Mouse (Mus musculus): ENCODE data around the gene Tmem41b.
"Not testable (repeated sequence)": the region's sequence is repeated elsewhere in the genome, so short reads cannot be mapped to it uniquely, and the experiment has no call there.

Gene Tmem41b

DNA sequence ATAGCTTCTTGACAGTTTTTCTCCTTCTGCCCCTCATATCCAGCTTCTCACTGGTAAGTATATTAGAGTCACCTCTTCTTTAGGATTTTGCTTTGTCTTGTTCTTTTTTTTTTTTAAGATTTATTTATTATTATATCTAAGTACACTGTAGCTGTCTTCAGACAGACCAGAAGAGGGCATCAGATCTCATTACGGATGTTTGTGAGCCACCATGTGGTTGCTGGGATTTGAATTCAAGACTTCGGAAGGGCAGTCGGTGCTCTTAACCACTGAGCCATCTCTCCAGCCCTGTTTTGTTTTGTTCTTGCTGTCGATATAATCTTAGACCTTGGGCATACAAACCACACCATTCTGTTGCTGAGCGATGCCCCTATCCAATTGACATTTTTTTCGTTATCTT is at the start of gene Tmem41b:
Gene Tmem41b, minus strand, starts transcription at position 155 of the 400 bp plus-strand sequence.
- DNase-seq: peak; percentile 11 to 14

DNA sequence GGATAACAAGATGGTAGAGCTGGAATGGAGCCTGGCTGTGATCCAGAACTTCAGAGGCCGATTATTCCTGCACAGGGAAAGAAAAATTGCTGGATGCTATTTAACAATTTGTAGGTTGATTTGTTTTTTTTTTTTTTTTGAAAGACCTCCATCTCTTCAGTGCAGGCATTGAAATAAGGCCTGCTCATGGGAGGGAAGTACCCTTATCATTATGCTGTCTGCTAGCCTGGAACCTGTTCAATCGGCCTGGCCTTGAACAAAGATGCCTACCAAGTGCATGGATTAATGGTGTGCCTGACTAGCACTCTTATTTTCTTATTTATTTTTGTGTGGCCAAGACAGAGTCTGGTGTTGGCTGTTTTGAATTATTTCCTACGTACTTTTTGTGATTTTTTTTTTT is 43.6 kb upstream of the Tmem41b start:
- no peak for DNase-seq

DNA sequence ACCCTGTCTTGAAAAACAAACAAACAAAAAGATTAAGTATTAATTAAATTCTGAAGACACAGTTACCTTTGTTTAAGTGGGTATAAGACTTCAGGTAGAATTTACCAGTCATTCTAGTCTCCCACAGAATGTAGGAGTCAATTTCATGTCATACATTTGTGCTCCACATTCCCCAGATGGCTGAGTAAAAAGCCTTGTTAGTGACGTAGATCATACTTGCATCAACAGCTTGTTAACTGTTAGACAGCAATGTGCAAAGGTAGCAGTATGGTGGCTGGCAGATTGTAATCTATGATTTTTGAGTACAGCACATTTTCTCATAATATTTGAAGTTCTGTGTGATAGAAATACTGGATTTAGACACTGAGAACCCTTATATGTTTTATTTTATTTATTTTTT is 42.1 kb upstream of the Tmem41b start:
- DNase-seq: no peak

DNA sequence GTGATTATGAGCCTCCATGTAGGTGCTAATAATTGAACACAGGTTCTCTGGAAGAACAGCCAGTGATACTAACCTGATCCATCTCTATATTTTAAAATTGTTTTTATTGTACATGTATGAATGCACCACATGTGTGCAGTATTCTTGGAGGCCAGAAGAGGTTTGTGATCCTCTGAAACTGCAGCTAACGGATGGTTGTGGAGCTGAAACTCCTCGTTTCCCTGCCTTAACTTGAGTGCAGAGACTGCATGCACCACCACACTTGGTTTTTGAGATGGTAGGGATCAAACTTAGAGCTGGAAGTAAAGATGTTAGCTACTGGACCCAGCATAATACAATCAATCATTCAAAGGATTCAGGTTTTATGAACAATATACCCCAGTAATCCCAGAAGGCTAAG is 39.9 kb upstream of the Tmem41b start:
- no peak for DNase-seq

DNA sequence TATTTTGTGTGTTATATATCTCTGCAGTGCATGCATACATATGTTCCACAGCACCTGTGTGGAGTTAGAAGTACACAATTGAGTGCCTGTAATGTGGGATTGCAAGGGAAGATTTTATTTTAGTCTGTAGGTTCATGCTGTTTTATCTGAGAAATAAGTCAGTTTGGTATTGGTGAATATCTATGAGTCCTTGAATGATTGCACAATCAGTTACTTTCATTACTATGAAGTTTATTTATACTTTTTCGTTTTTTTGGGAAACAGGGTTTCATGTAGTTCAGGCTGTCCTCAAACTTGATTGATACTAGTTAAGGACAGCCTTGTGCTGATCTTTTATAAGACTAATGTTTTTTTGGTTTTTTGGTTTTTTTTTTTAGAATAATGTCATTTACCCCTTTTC is 36.8 kb upstream of the Tmem41b start:
- no peak for DNase-seq

DNA sequence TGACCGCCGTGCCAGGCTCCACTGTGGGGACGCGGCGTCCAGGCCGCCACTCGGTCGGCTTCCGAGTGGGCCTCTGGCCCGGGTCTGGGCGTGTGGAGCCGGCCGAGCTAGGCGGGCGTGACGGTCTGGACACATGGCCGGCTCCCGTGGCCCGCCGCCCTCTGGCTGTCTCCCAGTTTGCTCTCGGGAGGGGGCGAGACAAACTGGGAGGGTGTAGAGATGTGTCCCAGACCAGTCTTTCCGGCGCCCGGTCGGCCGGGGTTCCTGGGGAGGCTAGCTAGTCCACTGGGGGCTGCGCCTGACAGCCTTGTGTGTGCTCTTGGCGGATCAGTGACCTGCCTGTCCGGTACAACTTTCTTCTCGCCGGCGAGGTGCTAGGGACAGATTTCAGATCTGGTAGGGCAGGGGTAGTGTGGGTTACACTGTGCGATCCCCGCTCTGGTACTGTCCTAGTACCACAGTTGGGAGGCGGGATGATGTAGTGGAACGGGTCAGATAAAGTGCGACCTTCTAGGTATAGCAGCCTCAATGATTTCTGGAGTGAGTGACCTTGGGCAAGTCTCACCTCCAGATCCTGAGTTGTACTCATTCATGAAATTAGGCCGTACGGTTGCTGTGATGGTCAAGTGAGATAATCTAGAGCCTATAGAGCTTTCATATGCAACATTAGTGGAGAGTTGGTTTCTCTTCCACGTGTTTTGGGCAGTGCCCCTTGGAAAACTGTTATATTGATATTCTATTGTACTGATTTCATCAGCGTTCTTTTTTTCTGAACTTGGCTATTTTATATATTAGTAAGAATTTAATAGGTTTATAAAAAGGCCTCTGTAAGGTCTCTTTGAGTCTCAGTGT is 32.1 kb upstream of the Tmem41b start:
- peak; percentile 72 to 83 for DNase-seq

DNA sequence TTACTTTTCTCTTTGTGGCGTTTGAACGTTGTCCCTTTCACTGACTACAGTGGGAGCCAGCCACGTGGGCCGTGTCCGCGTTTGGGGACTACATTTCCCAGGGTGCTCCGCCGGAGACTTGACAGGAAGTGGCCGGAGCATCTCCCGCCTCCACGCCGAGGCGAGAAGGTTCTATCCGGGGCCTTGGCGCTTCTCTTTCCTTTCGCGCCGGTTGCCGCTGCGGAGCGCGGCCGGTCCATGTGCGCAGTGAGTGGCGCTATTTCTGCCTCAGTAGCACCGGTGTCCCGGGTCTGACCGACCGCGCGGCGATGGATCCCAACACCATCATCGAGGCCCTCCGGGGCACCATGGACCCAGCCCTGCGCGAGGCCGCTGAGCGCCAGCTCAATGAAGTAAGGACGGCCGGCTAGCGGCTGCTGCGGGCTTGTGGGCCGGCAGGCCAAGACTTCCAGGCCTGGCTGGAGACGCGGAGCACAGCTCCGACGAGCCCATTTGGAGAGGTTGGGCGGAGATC is 31.4 kb upstream of the Tmem41b start, which contains the start of gene Ipo7:
Gene Ipo7, plus strand, starts transcription at position 158 of the 514 bp plus-strand sequence.
- peak; percentile 95 to 96 for DNase-seq

DNA sequence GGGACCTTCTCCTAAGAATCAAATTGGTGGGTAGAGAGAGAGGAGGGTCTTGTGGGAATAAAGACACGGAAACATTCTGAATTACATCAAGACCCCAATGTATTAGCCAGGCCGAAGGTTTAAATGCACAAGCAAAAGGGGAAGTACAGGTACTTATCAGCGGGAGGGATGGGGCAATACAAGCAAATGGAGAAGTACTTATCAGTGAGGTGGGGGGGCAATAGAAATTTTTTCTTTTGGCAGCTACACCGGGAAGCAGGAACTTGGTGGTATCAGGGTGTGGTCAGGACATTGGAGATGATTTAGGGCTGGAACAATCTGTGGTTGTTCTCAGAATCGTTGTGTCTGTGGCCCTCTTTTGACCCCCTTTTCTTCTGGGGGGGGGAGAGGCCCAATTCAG is 27.5 kb upstream of the Tmem41b start:
- DNase-seq: no peak

DNA sequence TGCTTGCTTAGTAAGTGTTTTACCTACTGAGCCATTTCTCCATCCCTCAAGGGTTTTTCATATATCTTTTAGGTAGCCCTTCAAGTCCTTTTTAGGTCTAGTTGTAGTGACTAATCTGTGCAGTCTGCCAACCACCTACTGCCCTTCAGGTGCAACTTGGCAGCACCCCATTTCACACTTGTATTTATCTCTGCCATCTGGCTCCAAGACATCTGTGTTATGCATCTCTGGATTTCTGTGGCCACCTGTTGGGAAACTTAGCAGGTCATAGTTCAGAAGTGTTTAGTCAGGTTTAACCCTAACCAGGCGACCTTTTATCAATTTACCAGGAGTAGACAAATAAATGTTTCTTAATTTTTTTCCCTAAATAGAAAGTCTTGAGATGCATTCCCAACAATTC is 24.7 kb upstream of the Tmem41b start:
- no peak for DNase-seq

DNA sequence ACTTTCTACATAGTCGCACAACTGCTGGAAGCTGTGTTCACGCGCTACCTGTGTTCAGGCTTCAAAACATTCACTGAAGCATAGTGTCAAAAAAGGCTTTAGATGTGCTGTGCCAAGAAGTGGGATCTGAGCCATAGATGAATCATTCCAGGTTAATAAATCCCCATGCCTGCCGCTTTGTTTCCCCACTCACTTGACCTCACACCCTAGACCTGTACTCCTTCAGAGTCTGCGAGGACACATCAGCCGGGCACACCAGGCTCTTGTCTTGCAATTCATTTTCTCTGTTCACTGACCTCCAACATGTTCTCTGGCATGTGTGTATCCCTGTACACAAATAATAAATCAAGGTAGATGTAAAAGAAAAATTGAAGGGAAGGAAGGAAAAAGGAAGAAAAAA is 22.4 kb upstream of the Tmem41b start:
- DNase-seq: no peak

DNA sequence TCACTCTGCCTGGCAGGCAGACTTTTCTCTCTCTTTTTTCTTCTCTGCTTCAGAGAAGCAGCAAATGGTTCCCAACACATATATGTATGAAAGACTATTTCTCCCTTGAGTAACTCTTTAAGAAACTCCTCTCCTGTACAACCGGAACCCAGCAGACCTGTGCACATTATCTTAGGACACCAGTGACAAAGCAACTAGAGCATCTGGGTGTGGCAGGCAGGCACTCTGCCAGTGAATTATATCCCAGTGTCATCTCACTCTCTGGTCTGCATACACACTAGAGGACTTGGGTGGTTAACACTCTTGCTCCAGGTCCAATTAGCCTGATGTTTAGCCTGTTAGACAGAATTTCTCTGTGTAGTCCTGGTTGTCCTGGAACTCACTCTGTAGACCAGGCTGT is 21.8 kb upstream of the Tmem41b start:
- no peak for DNase-seq

DNA sequence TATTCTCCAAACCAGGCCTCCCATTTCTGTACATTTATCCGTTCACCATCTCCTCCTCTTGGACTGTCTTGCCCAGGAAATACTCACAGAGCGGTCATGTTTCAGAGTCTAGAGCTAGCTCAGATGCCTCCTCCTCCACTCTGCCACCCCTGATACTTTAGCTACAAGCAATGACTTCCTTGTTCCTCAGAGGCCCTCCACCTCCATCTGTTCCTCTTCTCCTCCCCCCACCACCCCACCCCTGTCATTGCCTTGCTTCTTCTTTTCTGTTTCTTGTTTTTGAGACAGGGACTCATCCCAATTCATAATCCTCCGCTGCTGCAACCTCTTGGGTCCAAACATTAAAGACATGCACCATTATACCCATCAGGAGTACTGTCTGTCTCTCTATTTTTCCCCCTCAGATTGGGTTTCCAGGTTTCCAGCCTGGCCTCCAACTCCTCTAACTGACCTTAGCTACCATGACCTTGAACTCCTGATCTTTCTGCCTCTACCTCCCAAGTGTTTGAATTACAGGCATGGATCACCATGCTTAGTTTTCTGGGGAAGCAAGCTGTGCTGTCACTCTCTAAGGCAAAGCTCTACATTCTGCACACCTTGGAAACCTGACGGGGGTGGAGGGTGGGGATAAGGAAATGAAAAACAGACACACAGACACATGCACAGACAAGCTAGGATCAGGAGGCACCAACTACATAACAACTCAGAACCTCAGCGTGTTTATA is 19.9 kb upstream of the Tmem41b start:
- DNase-seq: no peak

DNA sequence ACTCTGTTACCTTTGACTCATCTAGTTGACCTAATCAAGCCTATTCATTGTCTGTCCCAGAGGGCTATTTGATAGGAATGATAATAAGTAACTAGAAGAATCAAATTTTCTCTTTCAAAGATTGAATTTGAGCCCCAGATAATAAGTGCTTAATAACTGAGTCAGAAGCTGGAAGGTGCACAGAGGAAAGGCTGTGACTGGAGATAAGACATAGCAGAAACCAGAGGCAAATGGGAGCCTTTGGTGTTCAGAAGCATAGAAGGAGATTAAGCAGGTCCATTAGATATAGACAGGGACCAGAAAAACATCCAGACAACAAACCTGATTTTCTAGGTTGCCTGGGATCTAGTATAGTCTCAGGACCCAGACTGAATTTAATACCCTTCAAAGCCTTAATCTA is 19.2 kb upstream of the Tmem41b start:
- no peak for DNase-seq

DNA sequence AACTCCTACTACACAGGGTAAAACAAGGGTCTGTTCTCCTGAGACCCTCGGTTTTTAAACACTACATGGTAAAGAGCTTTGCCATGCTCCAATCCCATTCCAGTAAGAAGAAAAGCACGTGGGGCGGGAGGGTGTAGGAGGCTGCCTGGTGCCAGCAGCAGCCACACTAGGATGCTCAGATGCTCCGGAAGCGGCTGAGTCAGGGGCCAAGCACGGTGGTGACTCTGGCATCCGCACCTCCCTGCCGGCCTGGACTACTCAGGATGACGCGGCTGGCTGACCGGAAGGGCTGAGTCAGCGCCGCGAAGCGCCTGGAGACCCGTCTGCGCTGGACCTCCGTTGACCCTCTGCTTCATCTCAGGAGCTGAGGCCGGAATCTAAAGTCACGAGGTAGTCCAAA is 16.2 kb upstream of the Tmem41b start:
- DNase-seq: peak; percentile 72 to 84

DNA sequence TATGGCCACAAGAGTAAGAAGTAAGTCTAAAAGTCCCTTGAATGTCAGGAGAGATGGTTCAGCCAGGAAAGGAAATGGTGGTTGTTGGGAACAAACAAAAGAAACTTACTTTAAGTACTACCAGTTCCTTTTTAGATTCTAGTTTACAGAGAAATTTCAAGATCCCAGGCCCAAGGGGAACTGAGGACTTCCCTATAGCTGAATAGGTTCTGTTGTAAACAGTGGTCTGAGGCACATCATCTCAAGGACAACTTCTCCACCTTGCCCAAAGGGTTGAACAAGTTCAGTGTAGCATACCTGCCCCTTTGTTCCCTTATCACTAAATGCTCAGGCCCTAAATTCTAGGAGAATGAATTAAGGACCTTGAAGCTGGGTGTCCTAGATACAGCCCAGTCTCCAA is 15.4 kb upstream of the Tmem41b start:
- DNase-seq: no peak

DNA sequence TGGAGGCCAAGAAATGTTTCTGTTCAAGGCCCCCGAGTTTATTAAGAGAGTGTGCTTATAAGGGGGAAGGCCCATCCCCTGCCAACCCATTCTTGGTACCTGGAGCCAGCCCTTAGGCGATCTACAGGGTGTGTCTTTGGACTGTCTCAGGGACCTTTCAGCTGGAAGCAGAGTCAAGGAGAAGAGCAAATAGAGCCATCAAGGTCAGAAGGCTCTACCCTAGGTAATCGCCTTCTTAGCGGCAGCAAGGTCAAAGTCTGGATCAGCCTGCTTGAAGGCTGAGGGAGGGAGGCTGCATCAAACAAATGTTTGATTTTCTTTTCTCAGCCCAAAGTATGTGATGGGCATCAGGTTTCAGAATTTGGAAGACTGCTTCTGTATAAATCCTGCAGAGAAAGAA is 11.7 kb upstream of the Tmem41b start:
- DNase-seq: no peak

DNA sequence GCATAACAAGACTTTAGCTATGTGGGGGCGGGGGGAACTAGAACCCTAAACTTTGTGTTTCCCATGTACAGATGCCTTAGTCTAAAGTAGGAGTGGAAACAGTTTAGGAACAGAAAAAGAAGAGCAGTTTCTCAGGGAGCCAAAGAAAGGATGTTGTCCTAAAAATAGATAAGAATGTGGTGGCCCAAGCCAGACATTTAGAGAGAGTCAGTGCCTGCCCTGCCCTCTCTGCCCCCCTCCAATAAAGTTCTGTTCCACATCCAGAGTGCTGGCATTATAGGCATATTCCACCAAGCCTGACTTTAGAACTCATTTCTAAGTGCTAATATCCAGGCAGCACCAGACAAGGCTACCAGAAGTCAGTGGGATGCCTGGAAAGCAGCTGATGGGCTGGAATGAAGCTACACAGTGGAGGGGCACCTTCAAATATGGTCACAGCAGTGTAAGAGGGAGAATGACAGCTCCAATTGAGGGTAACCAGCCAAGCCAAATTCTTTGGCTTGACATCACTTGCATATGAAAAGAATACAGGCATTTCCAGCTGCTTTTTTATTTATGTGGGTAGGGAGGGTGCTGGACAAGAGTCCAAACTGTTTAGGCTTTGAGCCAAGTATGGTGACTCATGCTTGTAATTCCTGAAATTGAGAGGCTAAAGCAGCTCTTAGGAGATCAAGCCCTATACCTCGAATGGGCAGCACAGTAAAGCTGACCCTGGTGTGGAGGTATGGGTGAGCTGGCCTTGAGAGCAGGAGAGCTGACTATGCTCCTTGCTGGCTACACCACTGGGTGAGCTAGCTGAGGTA is 6.6 kb upstream of the Tmem41b start:
- DNase-seq: peak; percentile 9 to 29

DNA sequence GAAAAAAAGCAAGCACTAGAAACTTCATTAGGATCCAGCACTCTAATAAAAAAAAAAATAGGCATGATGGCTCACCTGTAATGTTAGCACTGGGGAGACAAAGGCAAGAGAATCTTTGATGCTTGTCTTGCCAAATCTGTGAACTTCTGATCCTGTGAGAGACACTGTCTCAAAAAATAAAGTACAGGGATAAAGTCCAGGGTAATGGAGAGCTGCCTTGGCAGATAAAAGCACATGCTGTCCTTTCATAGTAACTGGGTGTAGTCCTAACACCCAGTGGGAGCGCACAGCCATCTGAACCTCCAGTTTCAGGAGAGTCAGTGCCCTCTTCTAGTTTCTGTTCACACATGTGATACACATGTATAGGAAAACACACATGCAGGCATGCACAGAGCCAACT is 4.6 kb upstream of the Tmem41b start:
- DNase-seq: no peak

DNA sequence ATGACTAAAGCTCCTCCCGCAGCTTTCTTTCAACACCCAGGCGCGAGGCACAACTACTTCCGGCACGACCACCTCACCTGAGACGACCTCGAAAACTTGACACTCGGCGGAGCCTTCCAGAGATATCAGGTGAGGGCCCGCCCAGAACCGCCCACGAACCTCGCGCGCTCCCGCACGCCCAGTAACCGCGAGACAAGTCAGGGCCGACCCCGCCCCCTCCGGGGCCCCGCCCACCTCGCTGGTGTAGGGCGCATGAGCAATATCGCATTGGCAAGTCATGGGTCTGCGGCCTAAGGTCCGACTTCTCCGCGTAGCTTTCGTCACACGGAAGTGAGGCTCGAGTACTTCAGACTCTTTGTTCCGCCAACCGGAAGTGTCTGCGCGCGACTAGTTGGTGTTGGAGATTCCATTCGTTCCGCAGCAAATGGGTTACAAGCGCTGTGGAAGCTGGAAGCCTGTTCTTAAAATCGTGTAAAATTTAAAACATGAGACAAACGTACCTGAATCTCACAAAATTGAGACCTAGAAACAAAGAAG is 528 bp downstream of the Tmem41b start:
- DNase-seq: peak; percentile 100

DNA sequence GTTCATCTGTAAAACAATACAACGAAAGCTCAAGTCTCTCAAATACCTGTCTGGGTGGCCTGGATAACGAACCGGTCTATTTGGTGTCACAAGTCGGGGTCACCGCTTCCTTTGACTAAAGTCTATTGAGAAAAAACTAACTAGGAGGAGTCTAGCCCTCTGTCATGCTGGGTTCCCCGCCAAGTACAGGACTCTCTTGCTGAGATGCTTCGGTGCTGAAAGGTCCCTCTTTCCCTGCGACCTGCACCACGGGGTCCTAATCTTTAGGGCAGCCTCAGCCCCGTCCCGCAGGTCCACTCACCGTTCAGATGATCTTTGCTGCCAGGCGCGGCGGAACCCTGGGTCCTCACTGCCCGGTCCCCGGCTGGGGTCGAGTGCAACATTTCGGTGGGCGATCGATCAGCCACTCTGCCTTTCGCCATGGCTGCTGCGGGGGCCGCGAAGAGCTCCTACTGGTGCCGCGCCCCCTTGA is 1.0 kb downstream of the Tmem41b start:
- no peak for DNase-seq

DNA sequence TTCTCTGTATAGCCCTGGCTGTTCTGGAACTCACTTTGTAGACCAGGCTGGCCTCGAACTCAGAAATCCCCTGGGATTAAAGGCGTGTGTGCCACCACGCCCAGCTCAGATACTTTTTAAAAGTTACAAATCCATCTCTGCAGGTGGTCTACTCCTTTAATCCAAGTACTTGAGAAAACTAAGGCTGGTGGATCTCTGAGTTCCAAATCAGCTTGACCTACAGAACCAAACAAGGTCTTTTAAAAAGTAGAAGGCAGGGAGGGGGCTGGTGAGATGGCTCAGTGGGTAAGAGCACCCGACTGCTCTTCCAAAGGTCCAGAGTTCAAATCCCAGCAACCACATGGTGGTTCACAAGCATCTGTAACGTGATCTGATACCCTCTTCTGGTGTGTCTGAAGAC is 2.1 kb downstream of the Tmem41b start:
- not testable (repeated sequence) for DNase-seq

DNA sequence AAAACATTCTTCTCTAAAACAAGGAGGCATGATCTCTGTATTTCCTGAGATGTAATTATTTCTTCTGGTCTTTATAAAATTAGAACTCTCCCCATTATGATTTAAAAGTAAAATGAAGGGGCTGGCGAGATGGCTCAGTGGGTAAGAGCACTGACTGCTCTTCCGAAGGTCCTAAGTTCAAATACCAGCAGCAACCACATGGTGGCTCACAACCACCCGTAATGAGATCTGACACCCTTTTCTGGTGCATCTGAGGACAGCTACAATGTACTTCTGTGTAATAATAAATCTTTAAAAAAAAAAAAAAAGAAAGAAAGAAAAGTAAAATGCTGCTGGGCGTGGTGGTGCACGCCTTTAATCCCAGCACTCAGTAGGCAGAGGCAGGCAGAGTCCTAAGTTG is 9.6 kb downstream of the Tmem41b start:
- DNase-seq: peak; percentile 25 to 40

Measured in kidney, postnatal 4 days (tissue).